Mouse (Mus musculus) midbrain, embryonic 10.5 days (tissue): ENCODE data around the gene Ston1. TPM values are rescaled to one million over a fixed set of nuclear protein-coding genes. Genes with fewer than 3 reads are reported as not detected.

Source experiments
- polyA plus RNA-seq: library from polyadenylated mRNA; unstranded; fragments of >200 nt; fragmentation: Nextera tagmentation; extraction: Ambion mirVana; gene quantifications from 2 replicates; pipeline ENCODE4 v1.2.1, GENCODE M21; 2016

The Ston1 gene
- polyA plus RNA-seq, 1 experiment from 2014 or later = 1.7 TPM

Other genes starting within 250 kb of the Ston1 start
- gene Foxn2, start 157.0 kb upstream of the Ston1 start, polyA plus RNA-seq = 12.3 and 12.5 TPM in 2 replicates
- gene Ppp1r21, start 67.6 kb upstream of the Ston1 start, polyA plus RNA-seq = 17.8 and 18.0 TPM in 2 replicates
- 0.19 TPM in 1 of 2 replicates, not detected in the other for gene Gtf2a1l, start 71.0 kb downstream of the Ston1 start, polyA plus RNA-seq
- 0.24 and 0.25 TPM in 2 replicates for gene Lhcgr, start 194.3 kb downstream of the Ston1 start, polyA plus RNA-seq